21 mouse cellular contexts compared by ENCODE assay signal in the genomic region with DNA sequence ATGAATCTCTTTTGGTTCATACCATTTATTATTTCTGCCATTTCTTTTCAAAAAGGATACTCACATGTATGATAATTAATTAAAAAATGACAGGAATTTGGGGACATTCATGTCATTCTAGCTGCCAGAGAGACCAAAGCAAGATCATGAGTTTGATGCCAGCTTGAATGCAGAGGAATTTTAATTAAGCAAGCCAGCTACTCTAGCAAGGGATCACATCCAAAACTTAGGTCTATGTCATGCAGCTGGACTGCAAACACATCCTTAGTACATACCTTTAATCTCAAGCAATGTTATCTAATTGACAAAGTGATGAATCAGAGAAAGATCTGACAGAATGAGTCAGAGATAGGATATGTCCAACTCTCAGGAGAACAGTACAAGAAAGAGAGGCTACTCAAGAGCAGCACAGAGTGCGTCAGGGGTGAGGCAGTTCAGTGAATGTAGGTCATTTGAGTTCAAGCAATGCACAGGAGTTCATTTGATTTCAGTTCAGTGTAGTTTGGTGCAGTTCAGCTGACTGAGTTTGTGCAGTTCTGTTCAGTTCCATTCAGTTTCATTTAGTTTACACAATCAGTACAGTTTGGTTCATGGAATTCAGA.
DNase-seq lines count a peak whose midpoint lies in the region; ATAC-seq and TF ChIP-seq lines count a peak whose summit lies in the region.
"Had no signal": no experiment of that assay in that cellular context is flagged by ENCODE, and none has a peak within 500 bp of the region (broad histone marks: within the 10 kb centered on the region; RNA-seq: fewer than 3 reads in every experiment).

No protein-coding gene starts in this region.

- no peak for TF ChIP-seq CTCF in Patski (IDR thresholded peaks at IDR 0.05)
- no peak for TF ChIP-seq CTCF in kidney, adult 2 months (conservative IDR thresholded peaks at IDR 0.05; ENCODE audit: insufficient read depth, insufficient read length, low read depth, low read length)

- H3K27me3 ChIP-seq in Patski, result no peaks in the 10 kb centered on the region
- H3K27me3 ChIP-seq in kidney, adult 2 months (replicated peaks; ENCODE audit: control insufficient read depth, insufficient read depth, low read length), result no peaks in the 10 kb centered on the region
- H3K27me3 ChIP-seq: CH12.LX had no signal

- no peak for TF ChIP-seq POLR2A in kidney, adult 2 months (IDR thresholded peaks at IDR 0.05; ENCODE audit: low read depth, low read length)

- ATAC-seq in Patski, result peak; percentile 94
- ATAC-seq: activated CD4-positive, CD25-positive, alpha-beta regulatory T cell, adult 4 months; CD4-positive, CD25-positive, alpha-beta regulatory T cell, adult 4 months had no signal

- peak; percentile 1 for DNase-seq in retina, postnatal 1 day
- DNase-seq in retina, embryonic 14.5 days (ENCODE audit: low spot score), result no peak
- peak; percentile 95 for DNase-seq in Muller cell, postnatal 12 days (ENCODE audit: inconsistent ontology term)
- peak; percentile 24 for DNase-seq in Patski (ENCODE audit: low read depth, low spot score)
- no peak for DNase-seq in gastrocnemius, postnatal 25 days
- no peak for DNase-seq in kidney, adult 2 months
- DNase-seq: adrenal gland, adult 2 months; adrenal gland, adult 8-10 months; adrenal gland, postnatal 10 days; adrenal gland, postnatal 14 days; adrenal gland, postnatal 25 days; B cell, adult 2 months; cerebellum, adult 11 months; cerebellum, adult 11-12 months; cerebellum, adult 18-20 months; cerebellum, adult 2 months; cerebellum, adult 8-10 months had no signal

- H3K27ac ChIP-seq in kidney, adult 2 months (ENCODE audit: insufficient read depth, low read depth, low read length), result no peak overlapping the region

- POLR2A ChIA-PET in Patski (lab: Charles Lee), result no interaction called here

- H3K4me3 ChIP-seq in kidney, adult 2 months (ENCODE audit: insufficient read depth, low read depth, low read length), result no peak overlapping the region

- CTCF ChIA-PET in Patski (lab: Charles Lee), result no interaction called here

- H3K36me3 ChIP-seq in kidney, adult 2 months (ENCODE audit: control insufficient read depth, insufficient read depth, low read length), result no peaks in the 10 kb centered on the region
- H3K36me3 ChIP-seq: G1E had no signal

- in situ Hi-C loops in Patski (cut with MboI; ENCODE audit: low pct_unique_long_range_greater_than_20kb), result no loop called here

- H3K4me1 ChIP-seq in kidney, adult 2 months (ENCODE audit: control insufficient read depth, insufficient read depth, low read length), result no peaks in the 10 kb centered on the region

- 88% methylated on average over 1 of the region's 1 CpGs for WGBS in kidney, adult 2 months

Comparison
In these comparisons a context has a peak if more than half of its experiments do, and no peak if none do; other contexts are left out.
1. DNase-seq: peak in retina, postnatal 1 day (single experiment), Muller cell, postnatal 12 days (single experiment) and Patski (single experiment); none in retina, embryonic 14.5 days (single experiment), gastrocnemius, postnatal 25 days (single experiment) and kidney, adult 2 months (single experiment).